10 mouse cellular contexts compared by ENCODE assay signal in the genomic region with DNA sequence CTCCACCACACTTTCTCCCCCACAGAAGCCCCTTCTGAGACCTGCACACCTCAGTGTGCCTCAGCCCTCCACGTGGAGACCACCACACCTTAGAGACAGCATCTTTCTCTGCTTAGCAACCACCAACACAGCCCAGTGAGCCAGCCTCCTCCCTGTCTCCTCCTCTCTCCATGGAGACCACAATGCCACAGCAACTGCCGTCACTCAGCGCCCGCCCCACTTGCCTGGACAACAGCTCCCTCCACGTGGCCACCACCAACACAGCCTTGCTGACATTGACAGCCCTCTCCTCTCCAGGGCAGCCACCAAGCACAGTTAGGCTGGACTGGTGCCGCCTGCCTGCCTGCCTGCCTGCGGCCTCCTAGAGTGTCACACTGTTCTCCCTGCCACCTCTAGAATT. TPM values are rescaled to one million over a fixed set of nuclear protein-coding genes. Genes with fewer than 3 reads are reported as not detected.
DNase-seq lines count a peak whose midpoint lies in the region; ATAC-seq and TF ChIP-seq lines count a peak whose summit lies in the region.
"Had no signal": no experiment of that assay in that cellular context is flagged by ENCODE, and none has a peak within 500 bp of the region (broad histone marks: within the 10 kb centered on the region; RNA-seq: fewer than 3 reads in every experiment).

No protein-coding gene starts in this region.

- 0 out of 2 replicates have a peak, but pooled peaks cover 3% of the 10 kb centered on the region for H3K4me1 ChIP-seq in heart, embryonic 11.5 days (ENCODE audit: control insufficient read depth, insufficient read depth, low read length)
- peaks cover 21% of the 10 kb centered on the region for H3K4me1 ChIP-seq in forebrain, postnatal 0 days (ENCODE audit: insufficient read depth)

- peaks cover 66% of the 10 kb centered on the region for H3K27me3 ChIP-seq in heart, embryonic 11.5 days (ENCODE audit: control insufficient read depth, insufficient read depth, low read length)
- no peaks in the 10 kb centered on the region for H3K27me3 ChIP-seq in forebrain, postnatal 0 days (ENCODE audit: insufficient read depth, low read length)

- H3K27ac ChIP-seq in heart, embryonic 11.5 days (ENCODE audit: low read depth, low read length): no peak overlapping the region
- H3K27ac ChIP-seq in forebrain, postnatal 0 days (ENCODE audit: low read depth, low read length): peak overlapping the region; percentile 77
- H3K27ac ChIP-seq: limb, embryonic 12.5 days had no signal

- H3K36me3 ChIP-seq in heart, embryonic 11.5 days (ENCODE audit: control insufficient read depth, insufficient read depth, low read length): no peaks in the 10 kb centered on the region
- no peaks in the 10 kb centered on the region for H3K36me3 ChIP-seq in forebrain, postnatal 0 days (ENCODE audit: insufficient read depth)
- H3K36me3 ChIP-seq: limb, embryonic 12.5 days had no signal

- 25% methylated on average over 7 of the region's 7 CpGs for WGBS in heart, embryonic 11.5 days (ENCODE audit: insufficient replicate concordance)
- 10% methylated on average over 7 of the region's 7 CpGs for WGBS in forebrain, postnatal 0 days

- no peak for ATAC-seq in heart, embryonic 11.5 days (replicated peaks; ENCODE audit: insufficient number of reproducible peaks, low FRiP score, low TSS enrichment)
- peak; percentile 76 for ATAC-seq in forebrain, postnatal 0 days

- no peaks in the 10 kb centered on the region for H3K9me3 ChIP-seq in heart, embryonic 11.5 days (replicated peaks; ENCODE audit: control insufficient read depth, low read length)
- no peaks in the 10 kb centered on the region for H3K9me3 ChIP-seq in forebrain, postnatal 0 days (ENCODE audit: low read length)
- H3K9me3 ChIP-seq: limb, embryonic 12.5 days had no signal

- TF ChIP-seq CTCF in forebrain, postnatal 0 days (IDR thresholded peaks at IDR 0.05; ENCODE audit: low read depth): no peak

- H3K4me3 ChIP-seq in heart, embryonic 11.5 days (ENCODE audit: low read depth, low read length): no peak overlapping the region
- H3K4me3 ChIP-seq in forebrain, postnatal 0 days (ENCODE audit: low read depth, low read length): peak overlapping the region; percentile 23; the same call in 1 of the 2 replicates
- H3K4me3 ChIP-seq: limb, embryonic 12.5 days had no signal

- H3K9ac ChIP-seq in heart, embryonic 11.5 days (ENCODE audit: low read depth, low read length): no peak overlapping the region
- H3K9ac ChIP-seq in forebrain, postnatal 0 days: peak overlapping the region; percentile 53; the same call in 1 of the 2 replicates
- H3K9ac ChIP-seq: limb, embryonic 12.5 days had no signal

- intact Hi-C loops in left cerebral cortex, postnatal 36 days (cut with DNase I): loop anchor here (2.0 kb wide), 1 partner anchor 33 kb away; no protein-coding TSS in a partner anchor

- H3K4me2 ChIP-seq in heart, embryonic 11.5 days: no peak overlapping the region
- H3K4me2 ChIP-seq in forebrain, postnatal 0 days (ENCODE audit: low read depth): peak overlapping the region; percentile 54
- H3K4me2 ChIP-seq: limb, embryonic 12.5 days had no signal

- peak; percentile 38 for DNase-seq in heart, postnatal 4 days
- DNase-seq in forebrain, postnatal 0 days: peak; percentile 80
- DNase-seq in left cerebral cortex, postnatal 36 days (ENCODE audit: low spot score in 2 of 2): peak; percentile 75 to 76
- DNase-seq in right cerebral cortex, postnatal 25 days: peak; percentile 77
- DNase-seq in kidney, adult 8-10 months: no peak
- DNase-seq in testis, postnatal 14 days (ENCODE audit: low spot score): no peak
- DNase-seq in kidney, postnatal 14 days: no peak
- DNase-seq: gastrocnemius, postnatal 36 days had no signal

RNA-seq across cellular contexts. Expression of gene Elfn2, which starts 8.8 kb away (rescaled TPM):
- total RNA-seq in heart, postnatal 4 days (2021): 1 to 10 TPM in 1 of 2 experiments, under 1 TPM in 1; 0.95 to 1.3 TPM
- polyA plus RNA-seq in heart, embryonic 11.5 days (2014; fragmentation: Nextera tagmentation; extraction: Ambion mirVana): not detected in 2 replicates
- total RNA-seq in forebrain, postnatal 0 days (2014; rRNA removed): 33.9 and 51.6 TPM in 2 replicates
- polyA plus RNA-seq in forebrain, postnatal 0 days (2015; fragmentation: Nextera tagmentation; extraction: Ambion mirVana): 8.1 and 10.1 TPM in 2 replicates
- total RNA-seq in left cerebral cortex, postnatal 36 days (2021): 100 to 1,000 TPM; 130 to 159 TPM

Comparison
In these comparisons a context has a peak if more than half of its experiments do, and no peak if none do; other contexts are left out.
1. DNase-seq: peak in heart, postnatal 4 days (single experiment), forebrain, postnatal 0 days (single experiment), left cerebral cortex, postnatal 36 days (2 of 2) and right cerebral cortex, postnatal 25 days (single experiment); none in kidney, adult 8-10 months (0 of 2), testis, postnatal 14 days (single experiment) and kidney, postnatal 14 days (single experiment).
2. RNA of gene Elfn2, which starts 8.8 kb away (total RNA-seq): 130 to 159 TPM in left cerebral cortex, postnatal 36 days and 33.9 to 51.6 TPM in forebrain, postnatal 0 days; 0.95 to 1.3 TPM in heart, postnatal 4 days; every median in the first group is over 10 times any median in the second.